Mouse (Mus musculus) ES-Bruce4 (cell line): ENCODE results near the gene Med18.

Experiments used
- CTCF ChIP-seq: IDR thresholded peaks from one replicate; pipeline ENCODE4 v1.8.1; 2011; ENCODE audit warnings: low read depth, low read length
- POLR2A ChIP-seq: IDR thresholded peaks from one replicate; pipeline ENCODE4 v1.8.1; 2011; ENCODE audit warnings: low read length; ENCODE audit not compliant: insufficient read depth

DNA sequence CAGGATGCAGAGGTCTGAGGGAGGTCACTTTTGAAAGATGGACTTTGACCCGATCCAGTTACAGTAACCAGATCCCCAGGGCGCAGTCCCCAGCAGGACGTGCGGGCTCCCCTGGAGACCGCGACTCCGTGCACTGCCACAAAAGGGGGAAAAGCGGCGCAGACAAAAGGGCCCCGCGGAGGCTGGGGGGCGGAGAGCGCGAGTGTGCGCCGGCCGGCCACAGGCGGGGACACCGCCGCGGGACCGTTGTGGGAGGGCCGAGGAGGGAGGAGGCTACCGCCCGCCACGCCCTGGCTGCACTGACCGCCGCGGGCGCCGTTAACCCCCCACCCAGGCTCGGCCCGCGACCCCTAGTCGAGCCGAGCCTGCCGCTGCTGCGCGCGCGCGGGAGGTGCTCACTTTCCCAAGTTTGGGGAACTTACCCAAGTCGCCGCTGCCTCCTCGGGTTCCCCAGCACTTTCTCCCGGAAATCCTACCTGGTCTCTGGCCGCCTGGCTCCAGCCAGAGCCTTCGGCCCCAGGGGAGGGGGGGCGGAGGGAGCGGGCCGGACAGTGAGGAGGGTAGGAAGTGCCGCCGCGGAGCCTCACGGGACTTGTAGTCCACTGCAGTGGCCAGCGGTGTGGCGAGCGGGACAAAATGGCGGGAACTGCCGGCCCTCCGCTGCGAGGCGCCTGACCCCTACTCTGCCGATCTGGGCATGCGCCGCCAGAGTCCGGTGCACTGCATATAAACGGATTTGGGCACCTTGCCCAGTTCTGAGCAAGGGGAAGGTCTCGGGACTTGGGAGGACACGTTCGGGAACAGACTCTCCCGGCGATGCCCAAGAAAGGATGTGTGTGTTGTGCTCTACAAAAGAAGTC lies 41.6 kb downstream of the Med18 start, which contains the start of gene Phactr4:
- peak; percentile 71 for TF ChIP-seq POLR2A
- no peak for TF ChIP-seq CTCF
